Mouse (Mus musculus): Measurements from ENCODE around the gene Rhno1.

DNA sequence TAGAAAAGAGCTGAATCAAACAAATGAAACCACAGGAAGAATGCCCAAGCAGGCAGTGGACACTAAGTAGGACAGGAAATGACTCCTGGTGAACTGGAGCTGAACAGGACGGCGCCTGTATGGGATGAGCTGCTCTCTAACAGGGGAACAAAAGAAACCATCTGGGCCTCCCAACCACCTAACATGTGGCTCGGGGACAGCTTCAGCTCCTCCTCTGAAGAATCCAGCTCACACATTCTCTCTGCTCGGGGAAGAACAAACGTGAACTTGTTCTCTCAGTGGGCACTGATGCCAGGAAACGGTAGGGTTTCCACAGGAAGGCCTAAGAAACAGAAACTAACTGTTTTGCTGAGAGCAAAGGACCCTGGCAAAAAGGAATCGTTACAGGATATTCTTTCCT lies 13.0 kb downstream of the Rhno1 start:
- TF ChIP-seq CTCF (IDR thresholded peaks at IDR 0.05; ENCODE audit: low read depth, low read length): no peak
- no peak for TF ChIP-seq POLR2A (IDR thresholded peaks at IDR 0.05; ENCODE audit: insufficient read depth, low read length)
